Mouse (Mus musculus) testis, adult 2 months (tissue): ENCODE results near the gene Sec1.

ENCODE experiments used
- CTCF ChIP-seq: fragments of 200-500 bp; IDR thresholded peaks from 2 replicates; pipeline ENCODE4 v1.5.1; 2012; ENCODE audit warnings: low read depth, mild to moderate bottlenecking, inconsistent platforms, low read length, moderate library complexity; ENCODE audit not compliant: control insufficient read depth, insufficient read depth, insufficient replicate concordance
- POLR2A ChIP-seq: fragments of 200-500 bp; IDR thresholded peaks from 2 replicates; pipeline ENCODE4 v1.6.1; 2012; ENCODE audit warnings: low read depth, mild to moderate bottlenecking, inconsistent platforms, low read length, moderate library complexity; ENCODE audit not compliant: control insufficient read depth

DNA sequence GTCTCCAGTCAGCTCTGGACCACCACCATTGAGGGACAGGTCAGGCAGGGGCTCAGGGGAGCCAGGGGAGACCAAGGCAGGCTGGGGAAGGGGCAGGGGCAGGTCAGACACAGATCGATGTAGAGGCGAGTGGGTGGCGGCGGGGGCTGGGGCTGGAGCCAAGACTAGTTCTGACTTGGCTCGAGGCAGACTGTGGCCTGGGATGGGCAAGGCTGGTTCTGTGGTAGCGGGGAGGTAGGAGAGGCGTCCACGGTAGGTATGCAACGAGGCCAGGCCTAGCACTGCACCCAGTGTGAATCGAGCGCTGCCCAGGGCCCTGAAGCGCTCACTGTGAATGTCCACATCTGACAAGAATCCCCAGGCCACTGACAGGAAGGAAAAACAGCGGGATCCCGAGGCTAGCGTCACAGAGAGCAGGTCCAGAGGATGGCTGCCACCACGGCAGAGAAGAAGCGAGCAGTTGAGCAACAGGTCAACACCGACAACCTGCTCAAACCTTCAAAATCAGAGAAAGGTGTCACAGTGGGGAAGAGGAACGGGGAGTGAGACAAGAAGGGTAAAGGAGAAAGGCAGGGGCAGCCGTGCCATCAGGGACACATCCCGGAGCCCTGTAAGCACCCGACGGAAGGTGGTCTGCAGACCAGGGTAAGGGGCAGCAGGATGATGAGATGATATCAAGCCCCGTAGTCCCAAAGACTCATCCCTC lies 17.3 kb upstream of the Sec1 start:
- TF ChIP-seq POLR2A (no peak), CTCF (no peak)
